Mouse (Mus musculus) midbrain, postnatal 0 days (tissue): ENCODE measurements around the gene Cct3. TPM values are rescaled to one million over a fixed set of nuclear protein-coding genes. Genes with fewer than 3 reads are reported as not detected.
"Not testable (repeated sequence)": the region's sequence is repeated elsewhere in the genome, so short reads cannot be mapped to it uniquely, and the experiment has no call there.

Source experiments
- ATAC-seq: fragments of 200-750 bp; cut with Nextera tagmentation; 2 replicates; pipeline ENCODE4 v1.8.0; 2017; ENCODE audit warnings: moderate number of reproducible peaks, mild to moderate bottlenecking, moderate TSS enrichment, moderate library complexity; ENCODE audit not compliant: low FRiP score
- DNase-seq: peaks from one replicate; pipeline ENCODE4 v3.0.0-alpha.2; 2015; ENCODE audit warnings: low spot score
- H3K27ac ChIP-seq: fragments of 300-500 bp; sonication (generic); 2 replicates; pipeline ENCODE4 v1.5.1; 2014; ENCODE audit warnings: low read depth, mild to moderate bottlenecking, low read length, mixed read lengths
- H3K27me3 ChIP-seq: fragments of 300-500 bp; sonication (generic); 2 replicates; pipeline ENCODE4 v1.6.1; 2014; ENCODE audit warnings: low read length, control low read depth, mixed read lengths; ENCODE audit not compliant: insufficient read depth
- H3K36me3 ChIP-seq: fragments of 300-500 bp; sonication (generic); 2 replicates; pipeline ENCODE4 v1.6.1; 2014; ENCODE audit warnings: low read length, control low read depth, mixed read lengths; ENCODE audit not compliant: insufficient read depth
- H3K4me1 ChIP-seq: fragments of 300-500 bp; sonication (generic); 2 replicates; pipeline ENCODE4 v1.6.1; 2014; ENCODE audit warnings: mild to moderate bottlenecking, control low read depth, antibody characterized with exemption, low read length, mixed read lengths; ENCODE audit not compliant: insufficient read depth
- H3K4me2 ChIP-seq: fragments of 300-500 bp; sonication (generic); 2 replicates; pipeline ENCODE4 v1.6.1; 2014; ENCODE audit warnings: low read depth, mild to moderate bottlenecking, low read length, mixed read lengths; ENCODE audit not compliant: poor library complexity, severe bottlenecking
- H3K4me3 ChIP-seq: fragments of 300-500 bp; sonication (generic); 2 replicates; pipeline ENCODE4 v1.5.1; 2014; ENCODE audit warnings: low read depth, mild to moderate bottlenecking, low read length, moderate library complexity
- H3K9ac ChIP-seq: fragments of 300-500 bp; sonication (generic); replicated peaks from 2 replicates; pipeline ENCODE4 v1.6.1; 2014; ENCODE audit warnings: mild to moderate bottlenecking, low read length, moderate library complexity, mixed read lengths; ENCODE audit not compliant: poor library complexity, severe bottlenecking
- H3K9me3 ChIP-seq: fragments of 300-500 bp; sonication (generic); 2 replicates; pipeline ENCODE4 v1.6.1; 2016; ENCODE audit warnings: low read length, control low read depth
- CTCF ChIP-seq: IDR thresholded peaks from 2 replicates; pipeline ENCODE4 v1.5.1; 2016; ENCODE audit warnings: antibody characterized with exemption, mild to moderate bottlenecking
- WGBS: fragments of 180-500 bp; shearing (Covaris S2); extraction: QIAGEN DNeasy Blood & Tissue Kit; methylation state at CpG from one replicate; pipeline ENCODE4 v1.1.7; 2014; 5-methylcytosine and 5-hydroxymethylcytosine counted together
- polyA plus RNA-seq: library from polyadenylated mRNA; unstranded; fragments of >200 nt; fragmentation: Nextera tagmentation; extraction: Ambion mirVana; gene quantifications from 2 replicates; pipeline ENCODE4 v1.2.1, GENCODE M21; 2015
- total RNA-seq: library from RNA; depleted of rRNA; stranded (reverse); fragments of >200 nt; gene quantifications from 2 replicates; pipeline ENCODE4 v1.2.3, GENCODE M21; 2014

The Cct3 gene
- total and polyA plus RNA-seq, 2 experiments from 2014 or later: 253 to 372 TPM

- TF ChIP-seq CTCF: no peak
- Histone ChIP-seq H3K4me1 (no peaks in the 10 kb centered on the region), H3K9ac (no peak overlapping the region), H3K9me3 (no peaks in the 10 kb centered on the region), H3K36me3 (no peaks in the 10 kb centered on the region), H3K27ac (no peak overlapping the region), H3K4me3 (no peak overlapping the region), H3K27me3 (peaks cover 24% of the 10 kb centered on the region), H3K4me2 (no peak overlapping the region)
- no peak for ATAC-seq
- DNase-seq: no peak
- 75% methylated on average over 7 of the region's 7 CpGs for WGBS
These were observed 40.5 kb upstream of the Cct3 start for GRCm38 (mm10) chr3:88256382-88256781.

- Histone ChIP-seq H3K4me1 (no peaks in the 10 kb centered on the region), H3K4me3 (no peak overlapping the region), H3K27me3 (no peaks in the 10 kb centered on the region), H3K27ac (no peak overlapping the region), H3K9ac (no peak overlapping the region), H3K36me3 (no peaks in the 10 kb centered on the region), H3K9me3 (no peaks in the 10 kb centered on the region), H3K4me2 (no peak overlapping the region)
- ATAC-seq (no peak), DNase-seq (no peak)
- no peak for TF ChIP-seq CTCF
- 80% methylated on average over 3 of the region's 3 CpGs for WGBS
These were observed 34.6 kb upstream of the Cct3 start for GRCm38 (mm10) chr3:88262346-88262745.

- not testable (repeated sequence) for H3K36me3 ChIP-seq, DNase-seq, H3K4me1 ChIP-seq, H3K9me3 ChIP-seq, H3K4me3 ChIP-seq, H3K27ac ChIP-seq, H3K9ac ChIP-seq, ATAC-seq, H3K27me3 ChIP-seq, H3K4me2 ChIP-seq
- 79% methylated on average over 6 of the region's 6 CpGs for WGBS
These were observed 28.9 kb upstream of the Cct3 start for GRCm38 (mm10) chr3:88268014-88268413.

- no peaks in the 10 kb centered on the region for H3K9me3 ChIP-seq
- WGBS: 87% methylated on average over 5 of the region's 5 CpGs
- no peak overlapping the region for H3K27ac ChIP-seq
- no peak for DNase-seq
- no peak overlapping the region for H3K9ac ChIP-seq
- no peaks in the 10 kb centered on the region for H3K27me3 ChIP-seq
- no peak for ATAC-seq
- H3K4me3 ChIP-seq: no peak overlapping the region
- no peaks in the 10 kb centered on the region for H3K4me1 ChIP-seq
- no peaks in the 10 kb centered on the region for H3K36me3 ChIP-seq
- TF ChIP-seq CTCF: no peak
- H3K4me2 ChIP-seq: no peak overlapping the region
These were observed 27.9 kb upstream of the Cct3 start for GRCm38 (mm10) chr3:88268991-88269390.

- H3K27ac ChIP-seq, H3K4me2 ChIP-seq, H3K9ac ChIP-seq, H3K9me3 ChIP-seq, H3K36me3 ChIP-seq, H3K4me1 ChIP-seq, H3K27me3 ChIP-seq, DNase-seq, H3K4me3 ChIP-seq, ATAC-seq: not testable (repeated sequence)
- 88% methylated on average over 2 of the region's 2 CpGs for WGBS
These were observed 25.6 kb upstream of the Cct3 start for GRCm38 (mm10) chr3:88271298-88271697.

GRCm38 (mm10) chr3:88271859-88272258 lies 25.1 kb upstream of the Cct3 start:
- 89% methylated on average over 3 of the region's 3 CpGs for WGBS
- Histone ChIP-seq H3K4me3 (no peak overlapping the region), H3K9ac (no peak overlapping the region), H3K36me3 (no peaks in the 10 kb centered on the region), H3K4me2 (no peak overlapping the region), H3K4me1 (no peaks in the 10 kb centered on the region), H3K9me3 (no peaks in the 10 kb centered on the region), H3K27me3 (no peaks in the 10 kb centered on the region), H3K27ac (no peak overlapping the region)
- no peak for TF ChIP-seq CTCF
- DNase-seq: no peak
- no peak for ATAC-seq
